Mouse (Mus musculus) skeletal muscle tissue, adult 2 months (tissue): Measurements from ENCODE around the gene 1600014C10Rik.
A peak's percentile ranks its signal among the peaks of the same experiment; 100 is the strongest.

Experiments used
- DNase-seq: peaks from one replicate; pipeline ENCODE4 v3.0.0-alpha.2; 2012; ENCODE audit warnings: low read depth, low spot score

1600014C10Rik gene

DNA sequence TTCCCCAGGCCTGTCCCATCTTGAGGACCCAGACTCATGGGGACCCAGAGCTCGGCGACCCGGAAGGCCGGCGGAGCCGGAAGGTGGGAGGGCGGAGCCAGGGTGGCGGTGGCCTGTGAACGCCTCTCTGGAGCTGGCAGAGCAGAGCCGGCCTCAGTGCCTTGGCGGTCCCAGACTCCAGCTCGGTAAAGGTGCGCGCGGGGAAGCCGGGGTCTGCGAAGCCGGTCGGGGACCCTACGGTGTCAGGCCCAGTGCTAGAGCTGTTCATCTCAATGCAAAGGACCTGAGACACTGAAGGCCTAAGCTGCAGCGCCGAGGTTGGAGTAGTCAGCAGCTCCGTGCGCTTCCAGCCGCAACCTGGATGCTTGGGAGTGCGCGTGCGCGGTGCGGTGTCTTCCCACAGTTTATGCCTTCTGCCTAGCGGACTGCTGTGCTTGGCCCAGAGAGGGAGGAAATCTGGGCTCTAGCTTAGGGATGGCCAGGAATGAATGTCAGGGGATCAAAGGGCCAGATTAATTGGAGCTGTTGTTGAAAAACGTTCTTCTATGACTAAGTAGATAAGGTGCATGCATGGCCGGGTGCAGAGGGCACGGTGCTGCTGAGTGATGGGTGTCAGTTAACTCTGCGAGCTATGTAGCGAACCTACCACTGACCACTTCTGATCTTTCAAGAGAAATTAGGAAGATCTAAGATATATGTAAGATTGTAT, 846 bp downstream of the 1600014C10Rik start:
- peak; percentile 72 for DNase-seq

DNA sequence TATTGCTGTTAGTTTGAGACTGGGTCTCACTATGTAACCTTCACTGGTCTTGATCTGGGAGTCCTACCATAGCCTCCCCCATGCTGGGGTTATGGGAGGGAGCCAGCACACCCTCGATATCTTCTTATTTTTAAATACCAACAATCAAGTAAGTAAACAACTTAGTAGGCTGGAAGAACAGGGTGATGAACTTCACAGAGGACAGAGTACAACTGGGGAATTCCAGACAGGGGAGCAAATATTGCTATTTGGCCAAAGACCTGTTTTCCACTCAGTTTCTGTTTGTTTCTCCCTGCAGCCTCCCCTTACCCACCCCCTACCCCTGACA, 1.4 kb downstream of the 1600014C10Rik start:
- DNase-seq, result no peak

DNA sequence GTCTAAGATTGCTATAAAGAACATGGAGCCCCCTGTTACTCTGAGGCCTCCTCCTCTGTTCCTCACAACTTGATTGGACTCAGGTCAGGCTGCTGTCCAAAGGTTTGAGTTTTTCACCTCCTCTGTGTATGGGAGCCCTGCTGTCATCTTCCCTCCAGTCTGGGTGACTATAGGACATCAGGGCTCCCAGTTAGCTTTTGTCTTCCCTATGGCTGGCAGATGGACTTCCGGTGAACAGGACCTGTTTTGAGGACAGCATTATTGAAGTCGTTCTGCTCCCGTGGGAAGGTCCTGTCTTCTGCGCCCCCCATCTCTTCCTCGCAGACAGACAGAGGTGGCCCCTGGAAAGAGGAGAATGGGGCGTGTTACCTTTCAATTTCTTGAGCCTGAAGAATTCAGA, 1.8 kb downstream of the 1600014C10Rik start:
- no peak for DNase-seq

DNA sequence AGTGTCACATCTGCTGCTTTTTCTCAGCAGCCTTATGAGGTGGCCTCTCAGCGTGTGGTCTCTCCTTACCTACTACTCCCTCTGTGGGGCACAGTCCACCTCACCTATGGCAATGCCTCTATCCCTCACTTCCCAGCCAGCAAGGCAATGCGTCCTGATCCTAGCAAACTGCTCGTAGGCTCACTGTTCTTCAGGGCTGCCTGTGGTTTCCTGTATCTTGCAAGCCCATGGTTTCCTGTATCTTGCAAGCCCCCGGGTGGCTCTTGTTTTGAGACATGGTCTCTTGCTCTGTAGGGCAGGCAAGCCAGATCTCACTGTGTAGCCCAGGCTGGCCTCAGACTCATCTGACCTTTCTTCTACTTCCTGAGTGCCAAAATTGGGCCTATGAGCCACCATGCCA, 3.8 kb downstream of the 1600014C10Rik start:
- DNase-seq, result no peak

DNA sequence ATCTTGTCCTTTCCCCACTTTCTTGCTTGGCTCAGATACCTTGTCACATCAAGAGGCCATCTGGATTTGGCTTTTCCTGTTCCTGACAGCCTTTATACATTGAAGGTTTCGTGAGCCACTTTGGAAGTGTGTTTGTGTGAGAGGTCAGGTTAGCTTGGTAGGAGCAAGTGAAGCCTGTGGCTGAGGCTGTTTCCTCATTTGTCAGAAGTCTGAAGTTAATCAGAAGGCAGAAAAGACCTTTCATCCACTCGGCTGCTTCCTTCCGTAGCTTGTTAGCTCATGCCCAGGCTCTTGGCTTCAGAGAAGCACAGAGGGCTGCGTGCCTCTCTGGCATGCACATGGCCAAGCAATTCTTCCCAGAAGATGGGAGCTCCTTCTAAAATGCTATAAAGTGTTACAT, 4.8 kb downstream of the 1600014C10Rik start:
- no peak for DNase-seq

DNA sequence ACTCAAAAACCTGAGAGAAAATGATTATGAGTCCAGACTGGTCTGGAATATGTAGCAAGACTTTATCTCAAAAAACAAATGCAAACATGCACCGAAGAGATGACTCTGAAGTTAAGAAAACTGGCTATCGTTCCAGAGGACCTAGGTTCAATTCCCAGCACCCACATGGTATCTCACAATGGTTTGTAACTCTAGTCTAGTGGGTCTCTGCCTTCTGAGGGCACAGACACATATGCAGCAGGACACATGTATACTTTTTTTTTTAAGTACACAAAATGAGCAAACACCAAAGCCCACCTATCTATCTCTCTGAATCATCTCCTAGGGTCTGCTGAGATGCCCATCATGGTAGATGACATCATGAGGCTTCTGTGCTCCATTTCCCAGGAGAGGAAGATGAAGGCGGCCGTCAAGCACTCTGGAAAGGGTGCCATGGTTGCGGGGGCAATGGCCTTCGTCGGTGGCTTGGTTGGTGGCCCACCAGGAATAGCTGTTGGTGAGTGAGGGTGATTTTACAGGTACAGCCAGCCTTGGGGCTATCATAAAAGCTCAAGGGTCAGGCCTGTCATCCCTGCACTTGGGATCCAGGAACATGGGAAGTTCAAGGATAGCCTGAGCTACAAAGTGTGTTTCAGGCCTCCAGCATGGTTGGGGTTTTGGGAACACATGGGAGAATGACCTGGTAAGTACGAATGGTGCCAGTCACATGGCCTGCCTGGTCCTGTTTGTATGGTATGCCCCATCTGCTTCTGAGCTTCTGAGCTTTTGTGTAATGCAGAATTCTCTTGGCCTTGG, 5.5 kb downstream of the 1600014C10Rik start:
- DNase-seq, result no peak

DNA sequence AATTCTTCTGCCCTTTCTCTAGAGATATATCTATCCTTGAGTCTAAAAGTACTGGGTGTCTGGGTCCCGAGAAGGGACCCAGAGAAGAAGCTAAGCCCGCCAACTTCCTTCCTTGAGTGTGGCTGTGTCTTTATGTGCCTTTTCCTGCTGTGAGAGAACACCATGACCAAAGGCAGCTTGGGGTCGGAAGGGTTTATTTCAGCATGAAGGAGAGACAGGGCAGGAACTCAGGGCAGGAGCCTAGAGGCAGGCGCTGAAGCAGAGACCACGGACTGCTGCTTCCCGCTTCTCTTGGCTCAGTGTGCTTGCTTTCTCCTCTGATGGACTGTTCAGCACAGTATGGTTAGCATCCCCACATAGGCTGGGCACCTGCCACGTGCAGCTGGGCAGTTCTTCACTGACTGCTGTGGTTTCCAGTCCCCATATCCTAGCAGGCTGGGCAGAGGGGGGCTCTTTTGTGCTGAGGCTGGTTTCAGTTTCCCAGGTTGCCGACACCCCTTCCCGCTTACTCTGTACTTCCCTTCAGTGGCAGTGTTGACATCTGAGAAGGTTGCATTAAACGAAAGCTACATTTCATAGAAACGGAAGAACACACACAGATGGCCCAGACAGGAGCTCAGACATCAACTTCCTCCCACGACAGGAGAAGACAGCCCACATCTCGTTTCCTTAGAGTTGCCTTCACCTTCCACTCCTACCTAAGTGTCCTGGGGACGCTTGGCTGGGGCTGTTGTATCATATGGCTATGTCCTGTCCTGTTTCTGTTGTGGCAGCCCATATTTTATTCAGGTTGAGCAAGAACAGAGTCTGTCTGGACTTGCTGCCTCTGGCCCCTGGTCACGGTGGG, 6.3 kb downstream of the 1600014C10Rik start:
- no peak for DNase-seq

DNA sequence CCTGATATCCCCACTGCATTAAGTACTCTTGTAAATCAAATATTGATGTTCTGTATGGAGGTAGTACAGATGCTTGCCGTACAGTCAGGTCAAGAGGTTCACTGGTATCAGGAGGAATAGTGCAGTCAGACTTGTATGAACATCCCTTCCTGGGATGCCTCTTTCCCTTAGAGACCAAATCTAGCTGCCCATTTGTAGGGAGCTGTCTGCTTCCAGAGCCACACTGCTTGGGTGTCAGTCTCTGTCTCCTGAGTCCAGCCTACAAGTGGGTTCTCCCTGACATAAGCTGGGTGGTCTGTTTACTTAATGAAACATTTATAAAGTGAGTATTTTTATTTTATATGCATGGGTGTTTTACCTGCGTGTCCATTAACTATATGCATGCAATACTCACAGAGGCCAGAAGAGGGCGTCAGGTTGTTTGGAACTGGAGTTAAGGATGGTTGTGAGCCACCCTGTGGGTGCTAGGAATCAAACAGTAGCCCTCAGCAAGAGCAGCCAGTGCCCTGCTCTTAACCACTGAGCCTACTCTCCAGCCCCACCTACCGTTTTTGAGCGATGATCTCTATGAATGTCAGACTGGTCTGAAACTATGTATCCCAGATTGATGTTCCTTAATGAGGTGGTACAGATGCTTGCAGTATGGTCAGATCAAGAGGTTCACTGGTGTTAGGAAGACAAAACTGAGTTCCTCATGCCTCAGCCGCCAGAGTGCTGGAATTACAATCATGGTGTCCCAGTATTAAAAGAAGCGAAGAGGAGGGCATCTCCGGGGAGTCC, 7.2 kb downstream of the 1600014C10Rik start:
- DNase-seq, result no peak

DNA sequence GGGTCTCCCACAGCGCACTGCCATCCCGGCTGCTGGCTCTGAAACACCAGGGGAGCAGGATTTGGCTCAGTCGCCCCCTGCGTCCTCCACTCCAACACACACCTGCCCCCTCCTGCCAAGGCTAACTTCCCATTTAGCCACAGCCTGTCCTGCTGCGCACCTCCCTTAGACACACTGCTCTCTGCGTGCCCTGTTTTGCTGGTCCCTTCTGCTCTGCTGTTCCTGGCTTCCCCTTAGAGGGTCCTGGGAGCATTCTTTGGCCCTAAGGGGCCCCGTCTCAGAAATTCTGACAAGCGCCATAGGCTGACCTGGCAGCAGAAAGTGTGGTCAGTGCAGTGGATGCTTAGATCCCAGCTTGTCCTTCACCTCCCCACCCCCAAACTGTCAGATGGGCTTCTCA, 8.1 kb downstream of the 1600014C10Rik start:
- DNase-seq, result no peak

DNA sequence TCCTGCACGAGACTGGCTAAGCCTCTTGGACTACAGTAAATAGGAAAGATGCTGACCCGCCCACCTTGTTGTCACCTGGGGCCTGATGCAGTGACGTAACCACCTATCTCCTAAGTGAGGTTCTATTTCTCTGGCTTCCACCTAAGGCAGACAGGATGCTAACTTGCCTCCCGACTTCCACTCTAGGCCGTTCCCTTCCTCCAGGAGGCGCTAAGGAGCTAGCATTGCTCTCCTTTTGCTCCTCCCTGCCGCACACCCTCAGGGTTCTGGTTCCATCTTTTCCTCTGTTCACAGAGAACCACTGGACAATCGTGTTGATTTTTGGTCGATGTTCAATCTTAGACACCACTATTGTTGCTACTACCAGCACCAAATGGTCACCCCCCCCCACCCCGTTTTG, 8.6 kb downstream of the 1600014C10Rik start:
- DNase-seq, result no peak

DNA sequence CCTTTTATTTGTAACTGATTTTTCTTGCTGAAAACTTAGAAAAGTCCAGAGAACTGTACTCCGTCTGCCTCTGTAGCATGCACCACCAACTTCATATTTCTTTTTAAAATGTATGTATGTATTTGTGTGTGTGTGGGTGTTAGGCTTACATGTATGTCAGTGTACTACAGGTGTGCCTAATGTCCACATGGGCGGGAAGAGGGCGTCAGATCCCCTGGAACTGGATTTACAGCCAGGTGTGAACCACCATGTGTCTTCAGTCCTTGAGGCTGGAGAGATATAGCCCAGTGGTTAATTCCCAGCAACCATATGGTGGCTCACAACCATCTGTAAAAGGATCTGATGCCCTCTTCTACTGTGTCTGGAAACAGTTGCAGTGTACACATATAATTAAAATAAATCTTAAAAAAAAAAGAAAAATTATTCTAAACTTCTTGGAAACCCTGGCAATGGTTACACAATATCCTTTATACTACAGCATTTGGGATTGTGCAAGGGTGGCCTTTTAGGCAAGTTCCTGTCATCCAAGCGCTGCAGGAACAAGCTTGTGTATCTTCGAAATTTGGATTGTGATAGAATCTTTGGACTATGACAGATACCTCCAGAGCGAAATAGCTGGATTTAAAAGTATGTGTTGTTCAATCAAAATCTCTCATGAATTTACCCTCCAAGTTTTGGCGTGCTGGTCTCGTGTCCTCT, 17.0 kb downstream of the 1600014C10Rik start:
- no peak for DNase-seq

DNA sequence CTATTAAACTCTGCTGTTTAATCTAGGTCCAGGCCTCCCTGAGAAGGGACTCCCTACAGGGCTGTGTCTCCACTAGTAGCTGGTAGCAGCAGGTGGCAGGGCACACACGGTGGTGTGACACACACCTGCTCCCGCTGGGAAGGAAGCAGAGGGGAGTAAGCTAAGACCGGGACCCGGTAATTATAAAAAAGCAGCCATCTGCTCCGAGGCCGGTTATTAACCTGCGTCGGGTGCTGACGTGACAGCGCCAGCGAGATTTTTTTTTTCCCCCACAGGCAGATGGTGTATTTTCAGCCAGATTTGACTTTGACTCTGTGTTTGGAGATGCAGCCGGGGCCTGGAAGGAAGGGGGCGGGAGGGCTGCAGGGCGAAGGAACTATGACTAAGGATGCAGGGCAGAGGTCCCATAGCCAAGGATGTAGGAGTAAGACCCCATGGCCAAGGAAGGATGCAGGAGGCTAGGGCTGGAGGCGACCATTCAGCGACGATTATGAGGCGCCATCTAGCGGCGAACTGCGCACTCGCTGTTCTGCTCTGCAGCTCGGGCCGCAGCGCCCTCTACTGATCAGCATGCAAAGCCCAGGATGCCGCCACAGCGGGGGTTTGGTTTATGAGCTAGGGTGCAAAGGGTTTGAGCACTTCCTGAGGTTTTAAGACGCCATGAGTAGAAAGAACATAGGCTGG, 17.7 kb downstream of the 1600014C10Rik start:
- peak; percentile 72 for DNase-seq

DNA sequence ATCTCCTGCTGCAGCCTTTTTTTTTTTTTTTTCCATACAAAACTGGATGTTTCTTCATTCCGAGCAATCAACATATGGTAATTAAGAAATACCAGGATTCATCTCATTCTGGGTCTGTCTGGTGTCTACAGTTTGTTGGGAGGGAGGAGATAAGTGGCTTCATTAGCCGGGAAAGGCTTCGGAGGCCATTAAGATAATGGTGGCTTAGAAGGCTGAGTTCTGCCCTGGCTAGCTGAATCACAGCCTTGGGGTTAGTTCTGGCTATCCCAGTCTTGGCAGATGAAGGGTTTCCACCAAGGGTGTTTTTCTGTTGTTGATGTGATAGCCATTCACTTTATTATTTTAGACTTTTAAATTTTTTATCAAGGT, 18.3 kb downstream of the 1600014C10Rik start:
- DNase-seq, result no peak

DNA sequence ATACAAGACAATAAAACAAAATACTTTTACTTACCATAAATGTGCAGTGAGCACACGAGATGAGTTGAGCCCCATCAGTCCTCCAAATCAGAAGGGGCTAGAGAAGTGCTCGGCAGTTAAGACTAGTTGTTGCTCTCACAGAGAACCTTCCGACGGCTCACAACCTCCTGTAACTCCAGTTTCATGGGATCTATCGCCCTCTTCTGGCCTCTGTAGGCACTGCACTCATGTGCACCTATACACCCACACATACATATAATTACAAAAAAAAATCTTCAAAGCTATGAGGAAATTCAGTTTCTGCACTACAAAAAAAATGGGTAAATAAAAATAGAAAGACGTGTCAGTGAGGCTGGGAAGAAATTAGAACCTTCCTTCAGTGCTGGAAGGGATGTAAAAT, 21.3 kb downstream of the 1600014C10Rik start:
- no peak for DNase-seq

DNA sequence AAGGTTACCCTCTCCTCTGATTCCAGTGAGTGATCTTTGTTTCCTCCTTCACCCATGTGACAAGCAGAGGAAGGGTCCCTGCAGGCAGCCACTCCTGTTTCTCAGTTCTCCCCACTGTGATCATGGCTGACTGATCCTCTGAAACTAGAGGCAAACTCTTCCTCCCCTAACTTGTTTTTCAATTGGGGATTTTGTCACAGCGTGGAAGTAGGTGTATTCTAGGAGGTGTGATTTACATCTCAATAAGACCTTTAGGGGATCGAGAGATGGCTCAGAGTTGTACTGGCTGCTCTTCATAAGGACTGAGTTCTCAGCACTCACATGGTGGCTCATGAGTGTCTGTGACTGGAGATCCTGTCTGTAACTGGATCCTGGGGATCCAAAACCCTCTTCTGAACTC, 22.8 kb downstream of the 1600014C10Rik start:
- DNase-seq, result no peak

DNA sequence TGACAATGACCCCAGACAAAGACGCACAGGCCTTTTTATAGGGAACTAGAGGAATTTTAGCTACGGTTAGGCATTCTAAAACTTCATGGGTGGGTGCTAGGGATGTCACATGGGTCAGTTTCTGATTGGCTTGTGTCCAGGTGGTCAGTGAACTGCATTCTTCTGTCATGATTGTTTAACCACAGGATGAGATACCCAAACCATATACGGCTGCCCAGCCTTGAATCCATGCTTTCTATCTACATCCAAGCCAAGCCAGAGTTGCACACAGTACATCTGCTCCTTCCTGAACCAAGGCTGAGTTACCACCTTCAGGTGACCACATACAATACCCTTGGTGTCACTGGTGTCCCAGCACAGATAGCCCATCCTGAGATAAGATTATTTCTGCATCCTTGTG, 23.5 kb downstream of the 1600014C10Rik start:
- no peak for DNase-seq

DNA sequence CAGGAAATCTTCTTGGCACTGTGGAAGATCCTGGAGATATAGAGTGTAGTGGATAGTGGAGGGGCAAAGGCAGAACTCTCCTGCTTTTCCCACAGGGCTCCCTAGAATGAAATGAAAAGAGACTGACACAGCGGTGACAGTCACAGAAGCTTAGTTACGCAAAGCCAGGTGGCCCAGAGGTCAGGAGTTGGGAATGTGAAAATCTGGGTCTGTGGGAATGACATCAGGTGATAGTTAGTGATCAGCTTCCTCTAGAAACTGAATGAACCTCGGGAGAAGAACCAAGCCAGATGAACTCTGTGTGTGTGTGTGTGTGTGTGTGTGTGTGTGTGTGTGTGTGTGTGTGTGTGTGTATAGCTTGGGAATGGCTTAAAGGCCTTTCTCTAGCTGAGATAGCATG, 26.0 kb downstream of the 1600014C10Rik start:
- DNase-seq, result no peak

DNA sequence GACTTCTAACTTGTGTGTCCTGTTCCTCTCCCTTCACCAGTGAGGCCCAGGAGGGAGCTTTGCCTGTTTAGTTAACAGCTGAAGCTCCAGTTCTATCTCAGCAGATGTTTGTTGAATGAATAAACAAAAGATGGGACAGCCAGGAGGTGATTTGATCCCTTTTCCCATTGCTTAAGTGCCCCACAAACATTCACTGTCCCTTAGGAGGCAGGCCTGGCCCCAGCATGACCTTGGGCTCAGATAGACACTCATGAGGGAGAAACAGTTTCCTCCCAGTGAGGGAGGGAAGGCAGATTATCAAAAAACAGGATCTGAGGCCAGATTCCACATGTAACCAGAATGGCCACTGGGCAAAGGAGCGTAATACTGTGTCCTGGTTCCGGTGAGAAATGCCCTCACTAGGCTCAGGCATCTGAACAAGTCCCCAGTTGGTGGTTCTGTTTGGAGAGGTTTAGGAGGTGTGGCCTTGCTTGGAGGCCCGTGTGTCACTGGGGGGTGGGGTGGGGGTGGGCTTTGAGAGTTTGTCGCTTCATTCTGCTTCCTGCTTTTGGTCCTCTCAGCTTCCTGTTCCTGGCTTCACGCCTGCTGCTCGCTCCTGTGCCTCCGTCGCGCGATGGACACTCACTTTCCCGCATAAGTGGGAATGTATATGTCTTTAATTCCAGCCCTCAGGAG, 26.6 kb downstream of the 1600014C10Rik start:
- peak; percentile 70 for DNase-seq

DNA sequence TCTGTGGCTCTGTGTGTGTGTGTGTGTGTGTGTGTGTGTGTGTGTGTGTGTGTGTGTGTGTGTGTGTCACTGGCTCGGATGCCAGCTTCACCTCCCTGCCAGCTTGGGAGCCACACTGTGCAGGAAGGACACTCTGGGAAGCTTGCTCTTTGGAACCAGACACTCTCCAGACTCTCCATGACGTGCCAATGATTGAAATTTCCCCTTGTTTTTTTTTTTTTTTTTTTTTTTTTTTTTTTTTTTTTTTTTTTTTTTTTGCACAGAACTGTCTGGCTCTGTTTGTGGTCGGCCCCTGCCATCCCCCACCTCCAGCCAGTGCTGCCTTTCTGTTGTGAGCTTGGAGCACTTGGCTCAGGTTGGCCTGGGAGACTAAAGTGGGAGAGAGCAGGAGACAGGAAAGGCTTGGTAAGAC, 29.6 kb downstream of the 1600014C10Rik start:
- DNase-seq, result no peak
